Mouse (Mus musculus) gonadal fat pad, adult 2 months (tissue): ENCODE data around the gene Ctc1. TPM values are rescaled to one million over a fixed set of nuclear protein-coding genes. Genes with fewer than 3 reads are reported as not detected.

ENCODE experiments used
- DNase-seq: peaks from one replicate; pipeline ENCODE4 v3.0.0-alpha.2; 2012; ENCODE audit warnings: low read depth
- polyA plus RNA-seq: library from polyadenylated mRNA; depleted of rRNA; stranded (reverse); fragments of >200 nt; gene quantifications from 2 replicates; pipeline ENCODE4 v1.2.3, GENCODE M21; 2012; rRNA removed

The Ctc1 gene
- polyA plus RNA-seq, 1 experiment: 39.8 TPM

DNA sequence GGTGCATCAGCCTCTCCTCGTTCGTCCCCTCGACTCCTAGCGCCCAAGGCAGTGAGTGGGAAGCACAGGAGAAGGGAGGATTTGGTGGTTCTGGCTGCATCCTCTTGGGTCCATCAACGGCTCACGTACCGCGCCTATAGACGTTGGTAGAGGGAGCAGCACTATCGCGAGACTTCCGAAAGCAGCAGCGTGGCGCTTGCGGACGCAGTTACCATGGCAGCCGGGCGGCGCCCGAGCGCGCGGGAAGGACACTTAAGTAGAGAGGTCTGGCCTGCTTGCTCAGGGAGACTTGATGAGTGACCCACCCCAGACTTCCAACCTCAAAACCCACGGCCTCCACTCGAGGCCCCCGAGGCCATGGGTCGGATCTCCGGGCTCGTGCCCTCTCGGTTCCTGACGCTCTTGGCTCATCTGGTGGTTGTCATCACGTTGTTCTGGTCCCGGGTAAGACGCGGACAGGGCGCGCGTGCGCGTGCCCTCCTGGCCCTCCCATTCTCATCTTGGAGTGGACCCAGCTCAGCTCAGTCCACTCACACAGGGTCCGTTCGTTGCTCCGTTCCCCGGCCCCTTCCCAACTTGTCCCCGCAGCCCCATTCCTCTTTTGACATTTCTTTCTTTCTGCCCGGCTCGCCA lies 55.0 kb downstream of the Ctc1 start, which contains the start of gene Tmem107:
TSS of gene Tmem107 (plus strand) at position 217 of the 633 bp plus-strand sequence.
- DNase-seq: no peak

DNA sequence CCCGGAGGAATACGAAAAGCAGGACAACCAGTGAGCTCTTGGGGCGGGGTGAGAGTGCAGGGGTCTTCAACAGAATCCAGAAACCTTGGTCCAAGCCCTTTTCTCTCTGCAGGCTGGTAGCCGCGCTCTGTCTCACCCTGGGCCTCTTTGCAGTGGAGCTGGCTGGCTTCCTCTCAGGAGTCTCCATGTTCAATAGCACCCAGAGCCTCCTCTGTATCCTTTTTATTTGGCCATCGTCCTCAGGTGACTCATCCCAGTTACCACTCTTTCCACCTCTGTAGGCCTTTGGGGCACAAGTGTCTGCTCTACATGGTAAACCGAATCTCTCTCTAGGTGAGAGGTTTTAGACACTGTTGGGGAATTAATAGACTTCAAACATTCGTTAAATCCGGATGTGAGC lies 55.6 kb downstream of the Ctc1 start:
- DNase-seq: no peak

DNA sequence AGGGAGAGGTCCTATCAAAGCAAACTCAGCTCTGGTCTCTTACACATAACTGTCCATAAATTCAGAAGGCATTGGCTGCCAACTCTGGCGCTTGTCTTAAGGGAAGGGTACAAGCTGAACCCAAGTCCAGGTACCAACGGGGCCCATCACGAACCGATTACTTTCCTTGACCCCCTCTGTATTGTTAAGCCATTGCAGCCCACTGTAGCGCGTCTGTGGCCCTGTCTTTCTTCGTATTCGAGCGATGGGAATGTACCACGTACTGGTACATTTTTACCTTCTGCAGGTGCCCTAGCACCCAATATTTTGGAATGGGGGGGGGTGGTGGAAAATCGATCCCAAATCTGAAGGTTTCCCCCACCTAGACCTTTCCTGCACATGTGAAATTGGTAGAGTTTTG lies 56.5 kb downstream of the Ctc1 start:
- no peak for DNase-seq

DNA sequence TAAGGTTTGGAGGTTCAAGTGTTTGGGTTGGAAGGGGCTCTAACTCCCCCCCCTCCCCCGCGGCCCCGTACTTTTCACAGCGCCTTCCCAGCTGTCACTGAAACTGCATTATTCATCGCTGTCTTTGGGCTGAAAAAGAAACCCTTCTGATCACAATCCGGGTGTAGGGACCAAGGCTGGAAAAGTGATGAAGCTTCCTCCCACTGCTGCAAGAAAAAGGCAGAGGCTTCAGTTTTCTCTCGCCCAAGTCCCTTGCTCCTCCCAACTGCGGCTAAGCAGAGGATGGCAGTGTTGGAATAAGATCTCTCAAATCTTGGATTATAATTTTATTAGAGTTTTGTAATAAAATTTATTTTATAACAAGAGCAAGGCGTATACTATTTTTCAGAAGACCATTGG lies 57.0 kb downstream of the Ctc1 start:
- no peak for DNase-seq

DNA sequence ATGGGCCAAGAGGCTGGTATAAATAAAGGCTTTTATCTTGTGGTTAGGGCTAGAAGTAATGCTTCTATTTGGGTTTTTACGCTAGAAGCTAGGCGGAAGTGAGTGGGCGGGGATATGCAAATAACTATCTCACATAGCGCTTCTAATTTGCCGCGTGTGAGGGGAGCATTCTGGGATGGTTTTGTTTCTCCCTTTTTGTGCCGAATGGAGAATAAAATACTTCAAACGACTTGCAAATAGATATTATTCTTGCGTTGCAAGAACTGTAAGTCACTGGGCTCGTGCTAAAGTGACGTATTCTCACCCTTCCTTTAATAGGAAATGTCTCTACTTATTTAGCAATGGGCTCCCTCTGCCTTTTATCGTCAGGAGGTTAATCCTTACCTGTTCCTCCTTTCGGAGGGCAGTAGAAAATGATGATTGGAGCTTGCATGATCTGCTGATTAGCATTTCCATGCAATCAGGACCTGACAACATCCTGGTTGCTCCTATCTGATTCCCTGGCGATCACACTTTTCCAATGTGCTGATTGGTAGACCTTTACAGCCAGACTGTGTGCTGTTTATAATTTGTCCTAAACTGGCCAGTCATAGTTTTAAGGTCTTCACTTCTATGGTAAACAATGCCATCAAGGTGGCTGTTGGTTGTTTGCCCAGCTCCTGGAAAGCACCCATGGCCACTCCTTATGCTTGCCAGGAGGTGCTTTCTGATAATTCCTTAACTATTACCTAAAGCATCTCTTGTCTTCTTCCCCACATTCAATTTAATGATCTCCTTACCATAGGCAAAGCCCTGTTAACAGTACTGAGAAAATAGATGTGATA lies 57.6 kb downstream of the Ctc1 start:
- DNase-seq: no peak

DNA sequence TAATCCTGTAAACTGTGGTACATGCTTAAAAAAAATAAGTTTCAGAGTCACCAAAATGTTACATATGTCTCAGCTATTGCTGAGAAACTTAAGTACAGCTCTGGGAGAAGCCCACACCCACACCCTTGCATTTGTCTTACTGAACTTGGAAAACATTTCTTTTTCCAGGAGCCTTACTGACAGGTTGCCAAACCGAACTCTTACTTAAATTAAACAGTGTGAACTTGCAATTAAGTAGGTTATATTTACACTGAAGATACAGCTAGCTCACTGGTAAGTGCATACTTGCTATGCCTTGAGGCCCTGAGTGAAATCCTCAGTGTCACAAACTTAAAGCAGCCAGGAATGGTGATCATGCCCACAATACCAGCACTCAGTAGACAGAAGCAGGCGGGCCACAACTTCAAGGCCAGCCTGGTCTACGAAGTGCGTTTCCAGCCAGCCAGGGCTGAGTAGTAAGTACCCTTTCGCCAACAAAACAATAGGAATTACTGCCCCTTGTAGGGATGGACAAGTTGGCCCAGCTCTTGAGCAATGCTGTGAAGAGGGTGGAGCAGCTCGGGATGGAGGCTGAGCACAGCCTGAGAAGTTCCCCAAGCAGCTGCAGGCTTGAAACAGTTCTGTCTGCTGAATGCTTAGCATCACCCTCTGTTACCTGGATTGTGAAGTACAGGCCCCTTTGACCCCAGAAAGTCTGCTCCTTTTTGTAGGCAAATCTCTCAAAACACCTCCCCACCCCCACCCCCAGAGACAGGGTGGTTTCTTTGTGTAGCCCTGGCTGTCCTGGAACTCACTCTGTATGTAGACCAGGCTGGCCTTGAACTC lies 58.5 kb downstream of the Ctc1 start:
- no peak for DNase-seq

DNA sequence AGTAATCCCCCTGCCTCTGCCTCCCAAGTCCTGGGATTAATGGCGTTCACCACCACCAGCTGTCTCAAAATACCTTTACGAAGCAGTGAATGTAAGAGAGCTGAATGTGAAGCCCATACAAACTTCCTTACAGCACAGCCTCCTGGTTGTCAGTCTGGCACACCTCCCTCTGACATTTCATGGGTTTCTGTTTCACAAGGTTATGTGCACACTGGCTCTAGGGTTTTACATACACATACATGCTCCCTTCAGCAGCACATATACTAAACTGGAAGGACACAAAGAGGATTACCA lies 59.0 kb downstream of the Ctc1 start:
- DNase-seq: no peak

DNA sequence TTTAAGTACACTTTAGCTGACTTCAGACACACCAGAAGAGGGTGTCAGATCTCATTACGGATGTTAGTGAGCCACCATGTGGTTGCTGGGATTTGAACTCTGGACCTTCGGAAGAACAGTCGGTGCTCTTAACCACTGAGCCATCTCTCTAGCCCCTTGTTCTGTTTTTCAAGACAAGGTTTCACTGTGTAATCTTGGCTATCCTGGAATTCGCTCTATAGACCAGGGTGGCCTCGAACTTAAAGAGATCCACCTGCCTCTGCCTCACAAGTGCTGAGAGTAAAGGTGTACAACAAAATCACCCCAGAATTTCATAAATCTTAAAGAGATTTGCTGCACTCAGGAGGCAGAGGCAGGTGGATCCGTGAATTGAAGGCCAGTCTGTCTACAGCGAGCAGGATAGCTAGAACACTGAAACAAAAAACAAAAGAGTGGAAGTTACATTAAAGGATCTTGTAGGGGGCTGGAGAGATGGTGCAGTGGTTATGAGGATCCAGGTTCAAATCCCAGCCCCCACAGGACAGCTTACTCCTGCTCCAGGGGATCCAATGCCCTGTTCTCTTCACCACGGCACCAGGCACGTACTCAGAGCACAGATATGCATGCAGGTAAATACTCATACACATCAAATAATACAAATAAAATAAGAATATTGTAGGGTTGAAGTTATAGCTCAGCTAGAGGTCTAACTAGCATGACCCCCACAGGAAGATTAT lies 60.2 kb downstream of the Ctc1 start:
- no peak for DNase-seq

DNA sequence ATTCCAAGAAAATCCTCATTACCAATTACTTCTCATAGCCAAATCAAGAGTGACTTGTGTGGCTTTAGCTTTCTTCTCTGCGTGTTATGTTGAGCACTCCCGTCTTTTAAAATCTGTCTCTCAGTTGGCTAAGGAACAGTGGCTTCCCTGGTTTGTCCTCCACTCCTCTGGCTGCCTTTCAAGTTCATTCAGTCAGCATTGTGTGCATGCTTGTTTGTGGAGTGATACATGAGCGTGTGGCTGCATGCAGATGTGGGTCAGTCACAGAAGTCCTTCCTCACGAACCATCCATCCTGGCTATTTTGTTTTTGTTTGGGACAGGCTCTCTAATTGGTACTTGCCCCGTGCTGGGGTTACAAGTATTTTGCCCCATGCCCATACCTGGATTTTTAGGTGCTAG lies 60.9 kb downstream of the Ctc1 start:
- DNase-seq: no peak

DNA sequence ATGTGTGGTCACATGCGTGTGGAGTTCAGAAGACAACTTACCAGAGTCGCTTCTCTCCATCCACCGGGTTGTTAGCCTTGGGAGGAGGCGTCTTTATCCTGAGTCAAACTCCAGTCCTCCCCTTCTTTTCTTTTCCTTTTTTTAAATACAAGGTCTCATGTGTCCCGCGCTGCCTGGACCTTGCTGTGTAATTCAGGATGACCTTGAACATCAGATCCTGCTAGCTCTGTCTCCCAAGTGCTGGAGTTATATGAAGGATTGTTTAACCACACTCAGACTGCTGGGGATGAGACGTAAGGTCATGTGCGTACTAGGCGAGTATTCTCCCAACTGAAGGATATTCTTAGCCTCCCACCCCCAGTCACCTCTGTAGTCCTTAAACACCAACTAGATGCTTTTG lies 61.6 kb downstream of the Ctc1 start:
- DNase-seq: no peak

DNA sequence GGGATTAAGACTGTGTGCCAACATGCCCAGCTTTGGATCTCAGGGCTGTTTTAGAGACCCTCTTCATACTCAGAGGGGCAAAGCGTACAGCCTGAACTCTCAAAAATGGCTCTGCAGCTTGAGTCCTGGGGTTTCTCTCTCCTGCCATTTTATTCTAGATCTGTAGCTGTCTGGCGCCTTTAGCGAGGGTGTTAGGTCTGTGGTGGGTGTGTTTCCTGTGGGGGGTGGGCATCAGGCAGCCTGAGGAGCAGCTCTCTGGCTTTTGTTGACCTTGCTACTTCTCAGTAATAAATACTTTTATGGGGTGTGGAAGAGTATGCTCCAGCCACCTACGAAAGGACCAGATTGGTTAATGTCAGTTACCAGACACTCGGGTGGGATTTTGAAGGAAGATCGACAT lies 62.3 kb downstream of the Ctc1 start:
- DNase-seq: no peak

DNA sequence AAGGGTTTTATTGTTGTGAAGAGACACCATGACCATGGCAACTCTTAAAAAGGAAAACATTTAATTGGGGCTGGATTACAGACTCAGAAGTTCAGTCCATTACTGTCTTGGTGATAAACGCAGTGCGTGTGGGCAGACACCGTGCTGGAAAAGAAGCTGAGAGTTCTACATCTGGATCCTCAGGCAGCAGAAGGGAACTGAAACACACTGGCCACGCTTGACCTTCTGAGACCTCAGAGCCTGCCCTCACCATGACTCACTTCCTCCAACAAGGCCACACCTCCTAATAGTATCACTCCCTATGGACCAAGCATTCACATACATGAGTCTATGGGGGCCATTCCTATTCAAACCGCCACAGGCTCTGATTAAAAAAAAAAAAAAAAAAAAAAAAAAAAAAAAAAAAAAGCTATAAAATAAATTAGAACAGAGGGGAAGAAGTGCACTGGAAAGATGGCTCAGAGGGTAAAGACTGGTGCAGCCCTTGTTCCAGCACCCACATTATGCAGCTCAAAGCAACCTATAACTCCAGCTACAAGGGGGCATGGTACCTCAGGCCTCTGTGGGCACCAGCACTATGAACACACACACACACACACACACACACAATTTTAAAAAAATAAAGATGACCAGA lies 63.2 kb downstream of the Ctc1 start:
- no peak for DNase-seq

DNA sequence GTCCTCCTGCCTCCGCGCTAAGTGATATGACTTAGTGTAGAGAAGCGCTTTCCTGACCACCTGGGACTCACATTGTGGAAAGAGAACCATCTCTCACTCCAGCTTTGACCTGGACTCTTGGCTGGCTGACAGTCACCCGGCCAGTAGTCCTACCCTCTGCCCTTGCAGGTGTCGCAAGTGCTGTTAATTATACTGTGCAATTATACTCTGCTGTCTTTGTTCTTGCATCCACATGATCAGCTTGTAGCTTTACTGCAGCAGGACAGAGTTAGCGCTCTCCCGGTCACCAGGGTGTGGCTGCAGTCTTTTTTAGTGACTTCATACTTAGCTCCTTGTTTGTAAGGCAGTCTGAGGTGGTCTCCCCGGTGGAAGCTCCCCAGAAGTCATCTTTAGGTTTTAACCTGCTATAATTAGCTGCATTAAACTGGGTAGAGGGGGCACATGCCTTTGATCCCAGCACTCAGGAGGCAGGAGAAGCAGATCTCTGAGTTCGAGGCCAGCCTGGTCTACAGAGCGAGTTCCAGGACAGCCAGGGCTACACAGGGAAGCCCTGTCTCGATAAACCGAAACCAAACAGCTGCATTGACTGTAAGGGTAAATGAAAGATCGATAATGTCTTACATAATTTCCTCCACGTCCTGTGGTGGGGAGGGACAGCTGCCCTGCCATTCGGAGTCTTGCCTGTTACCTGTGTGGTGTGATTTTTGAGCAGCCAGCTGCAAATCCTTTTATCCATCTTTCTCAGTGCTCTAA lies 64.6 kb downstream of the Ctc1 start:
- no peak for DNase-seq

DNA sequence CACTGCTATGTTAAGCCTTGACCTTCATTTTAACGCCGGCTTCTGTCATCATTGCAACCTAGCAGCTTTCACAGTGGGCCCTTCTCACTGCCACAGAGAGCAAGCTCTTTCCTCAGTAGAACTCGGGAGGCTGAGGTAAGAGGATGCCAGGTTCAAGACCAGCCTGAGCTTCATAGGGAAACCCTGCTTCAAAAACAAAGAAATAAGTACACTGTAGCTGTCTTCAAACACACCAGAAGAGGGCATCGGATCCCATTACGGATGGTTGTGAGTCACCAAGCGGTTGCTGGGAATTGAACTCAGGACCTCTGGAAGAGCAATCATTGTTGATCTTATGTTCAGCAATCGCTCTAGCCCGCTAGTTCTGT lies 65.1 kb downstream of the Ctc1 start:
- DNase-seq: no peak

DNA sequence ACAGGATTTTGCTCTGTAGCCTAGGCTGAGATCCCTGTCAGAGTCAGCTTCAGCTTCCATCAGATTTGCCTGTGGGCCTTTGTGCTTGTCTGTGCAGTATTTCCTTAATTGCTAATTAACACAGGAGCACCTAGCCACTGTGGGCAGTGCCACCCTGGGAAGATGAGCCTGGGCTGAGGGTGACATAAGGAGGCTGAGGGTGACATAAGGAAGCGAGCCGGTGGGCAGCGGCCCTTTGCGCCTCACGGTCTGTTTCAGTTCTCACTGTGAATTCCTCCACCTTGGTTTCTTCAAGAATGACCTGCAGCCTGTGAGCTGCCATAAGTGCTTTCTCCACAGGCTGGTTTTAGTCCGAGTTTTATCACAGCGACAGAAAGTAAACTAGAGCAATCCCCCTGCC lies 65.9 kb downstream of the Ctc1 start:
- DNase-seq: no peak

DNA sequence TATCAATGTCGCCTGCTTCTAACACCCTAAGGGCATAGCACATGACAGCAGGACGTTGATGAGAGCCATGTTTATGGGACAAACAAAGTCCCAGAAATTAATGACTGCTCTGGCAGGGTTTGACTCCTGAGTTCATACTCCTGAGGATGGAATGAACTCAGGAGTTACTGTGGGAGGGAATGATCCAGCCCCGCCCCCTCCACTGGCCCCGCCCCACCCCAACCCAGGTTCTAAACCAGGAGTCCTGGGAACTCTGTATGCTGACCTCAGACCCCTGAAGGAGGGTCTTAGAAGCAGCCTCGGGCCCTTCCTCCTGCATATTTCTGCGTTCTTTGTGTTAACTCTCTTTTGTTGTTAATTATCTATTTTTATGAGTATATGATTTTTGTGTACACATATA lies 69.9 kb downstream of the Ctc1 start:
- DNase-seq: no peak

Other genes starting within 250 kb of the Ctc1 start
- 63.6 and 82.3 TPM in 2 replicates for gene Ndel1, start 144.1 kb upstream of the Ctc1 start, polyA plus RNA-seq
- gene Rnf222, start 127.4 kb upstream of the Ctc1 start, polyA plus RNA-seq: 0.06 and 0.11 TPM in 2 replicates
- gene Rpl26, start 114.3 kb upstream of the Ctc1 start, polyA plus RNA-seq: 2,037 and 2,313 TPM in 2 replicates
- 1.7 and 1.8 TPM in 2 replicates for gene Odf4, start 88.8 kb upstream of the Ctc1 start, polyA plus RNA-seq
- 32.3 and 33.0 TPM in 2 replicates for gene Arhgef15, start 58.4 kb upstream of the Ctc1 start, polyA plus RNA-seq
- 69.9 and 77.5 TPM in 2 replicates for gene Slc25a35, start 47.8 kb upstream of the Ctc1 start, polyA plus RNA-seq
- 31.1 and 40.2 TPM in 2 replicates for gene Rangrf, start 40.7 kb upstream of the Ctc1 start, polyA plus RNA-seq
- gene Pfas, start 7.5 kb upstream of the Ctc1 start, polyA plus RNA-seq: 16.2 and 17.7 TPM in 2 replicates
- gene Aurkb, start 29.7 kb downstream of the Ctc1 start, polyA plus RNA-seq: 3.1 and 5.1 TPM in 2 replicates
- gene Borcs6, start 43.8 kb downstream of the Ctc1 start, polyA plus RNA-seq: 18.4 and 23.5 TPM in 2 replicates
- gene Tmem107, start 54.9 kb downstream of the Ctc1 start, polyA plus RNA-seq: 33.2 and 40.1 TPM in 2 replicates
- gene Vamp2, start 72.6 kb downstream of the Ctc1 start, polyA plus RNA-seq: 97.7 and 139 TPM in 2 replicates
- 25.9 and 38.6 TPM in 2 replicates for gene Per1, start 79.3 kb downstream of the Ctc1 start, polyA plus RNA-seq
- gene Hes7, start 104.5 kb downstream of the Ctc1 start, polyA plus RNA-seq: 0.11 and 0.24 TPM in 2 replicates
- 1.2 TPM in 2 replicates for gene 9130213A22Rik, start 106.7 kb downstream of the Ctc1 start, polyA plus RNA-seq
- 4.9 and 5.6 TPM in 2 replicates for gene Aloxe3, start 110.0 kb downstream of the Ctc1 start, polyA plus RNA-seq
- not detected in 2 replicates for gene Alox12b, start 141.1 kb downstream of the Ctc1 start, polyA plus RNA-seq
- not detected in 2 replicates for gene Alox8, start 181.9 kb downstream of the Ctc1 start, polyA plus RNA-seq
- gene Gucy2e, start 221.1 kb downstream of the Ctc1 start, polyA plus RNA-seq: 0.04 and 0.05 TPM in 2 replicates